Mouse (Mus musculus) testis, postnatal 10 days (tissue): ENCODE measurements around the gene Tia1.
A peak's percentile ranks its signal among the peaks of the same experiment; 100 is the strongest.

Experiments
- DNase-seq: peaks from one replicate; pipeline ENCODE4 v3.0.0; 2021; ENCODE audit warnings: low spot score

The Tia1 gene

GRCm38 (mm10) chr6:86385362-86386104, 18.5 kb upstream of the Tia1 start:
- DNase-seq = no peak

DNA sequence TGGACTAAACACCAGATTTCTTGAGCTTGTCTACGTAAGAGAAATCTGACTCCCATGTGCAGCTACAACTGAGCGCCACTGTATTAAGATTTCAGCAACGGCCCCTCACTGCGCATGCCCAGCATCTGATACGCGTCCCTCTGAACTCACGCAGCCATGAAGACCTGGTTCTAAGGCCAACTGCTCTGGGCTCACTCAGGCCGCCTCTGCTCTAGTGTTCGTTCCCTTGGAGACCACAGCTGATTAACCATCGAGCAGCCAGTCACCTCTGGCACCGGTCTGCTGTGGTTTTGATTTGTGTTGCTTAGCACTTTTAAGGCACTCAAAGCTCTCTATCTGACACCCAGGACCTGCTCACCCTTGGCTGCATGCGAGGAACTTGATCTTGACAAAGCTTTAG, 16.7 kb upstream of the Tia1 start:
- DNase-seq = no peak

GRCm38 (mm10) chr6:86388461-86388860, 15.6 kb upstream of the Tia1 start:
- DNase-seq = no peak

DNA sequence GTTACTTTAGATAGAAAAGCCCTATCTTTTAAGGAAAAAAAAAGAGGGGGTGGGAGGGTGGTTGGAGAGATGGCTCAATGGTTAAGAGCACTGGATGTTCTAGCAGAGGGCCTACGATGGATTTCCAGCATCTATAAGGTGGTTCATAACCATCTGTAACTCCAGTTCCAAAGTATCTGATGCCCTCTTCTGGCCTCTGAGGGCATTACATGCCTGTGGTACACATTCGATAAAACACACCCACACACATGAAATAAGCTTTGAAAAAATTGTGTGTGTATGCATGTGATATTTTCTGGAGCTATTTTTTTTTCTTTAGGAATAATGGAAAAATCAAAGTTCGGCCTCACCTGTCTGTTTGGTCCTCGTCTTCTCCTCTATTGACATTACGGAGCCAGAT, 12.7 kb upstream of the Tia1 start:
- DNase-seq = no peak

- no peak for DNase-seq
These were observed 10.8 kb upstream of the Tia1 start for GRCm38 (mm10) chr6:86393187-86393586.

GRCm38 (mm10) chr6:86394078-86394720, 9.8 kb upstream of the Tia1 start:
- DNase-seq = no peak

- no peak for DNase-seq
These were observed 9.0 kb upstream of the Tia1 start for GRCm38 (mm10) chr6:86395021-86395420.

DNA sequence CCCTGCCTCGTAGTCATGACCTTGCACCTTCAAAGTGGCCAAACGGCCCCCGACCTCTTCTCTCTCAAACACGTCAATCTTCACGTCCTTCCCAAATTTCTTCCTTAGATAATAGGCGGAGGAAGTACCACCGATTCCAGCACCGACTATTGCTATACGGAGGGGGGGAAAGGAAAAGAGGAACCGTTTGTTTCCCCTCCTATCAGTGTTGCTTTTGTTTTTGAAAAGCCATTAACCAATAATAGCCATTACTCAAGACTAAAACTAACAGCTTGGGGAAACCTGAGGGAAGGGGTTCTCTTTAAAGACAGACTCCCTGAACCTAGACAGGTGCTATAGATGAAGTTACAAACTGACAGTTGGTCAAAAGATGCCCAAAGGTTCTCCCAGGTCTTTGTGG, 8.1 kb upstream of the Tia1 start:
- no peak for DNase-seq

- DNase-seq = peak; percentile 95
These were observed 7.3 kb upstream of the Tia1 start, which contains the start of gene Pcyox1 for GRCm38 (mm10) chr6:86396581-86397256. Pcyox1 (minus strand) TSS chr6:86397154.

DNA sequence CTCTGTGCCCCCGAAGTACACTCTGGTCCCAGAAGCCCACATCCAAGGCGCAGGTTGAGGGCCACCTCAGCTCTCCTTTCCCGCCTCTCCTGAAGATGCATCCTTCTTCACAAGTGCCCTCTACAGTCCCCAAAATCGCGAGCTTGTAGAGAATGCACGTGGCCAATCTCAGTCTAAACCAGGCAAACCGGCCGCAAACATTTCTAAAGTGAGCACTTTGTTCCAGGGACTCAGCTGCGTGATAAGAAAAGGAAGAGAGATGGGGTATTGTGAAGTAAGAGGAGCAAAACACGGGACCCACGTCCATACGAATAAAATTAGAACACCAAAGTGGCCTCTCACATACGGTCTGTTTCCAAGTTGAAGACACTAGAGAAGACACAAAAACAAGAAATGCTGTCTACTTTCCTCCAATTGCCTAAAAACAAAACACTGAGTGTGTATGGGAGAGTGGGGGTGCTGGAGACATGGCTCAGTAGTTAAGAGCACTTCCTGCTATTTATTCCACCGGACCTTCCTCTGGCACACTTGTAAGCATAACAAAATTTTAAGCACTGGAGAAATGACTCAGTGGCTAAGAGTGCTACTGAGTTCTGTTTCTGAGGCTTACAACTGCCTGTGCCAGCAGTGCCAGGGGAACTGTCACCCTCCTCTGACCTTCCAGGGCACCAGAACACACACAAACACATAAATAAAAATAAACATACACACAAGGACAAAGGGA, 6.6 kb upstream of the Tia1 start:
- DNase-seq = no peak

GRCm38 (mm10) chr6:86398986-86399385, 5.0 kb upstream of the Tia1 start:
- DNase-seq = no peak

- no peak for DNase-seq
These were observed 4.0 kb upstream of the Tia1 start for GRCm38 (mm10) chr6:86399995-86400394.

GRCm38 (mm10) chr6:86400972-86401371, 3.0 kb upstream of the Tia1 start:
- peak; percentile 76 for DNase-seq

- no peak for DNase-seq
These were observed 1.1 kb upstream of the Tia1 start for GRCm38 (mm10) chr6:86402681-86403607.

DNA sequence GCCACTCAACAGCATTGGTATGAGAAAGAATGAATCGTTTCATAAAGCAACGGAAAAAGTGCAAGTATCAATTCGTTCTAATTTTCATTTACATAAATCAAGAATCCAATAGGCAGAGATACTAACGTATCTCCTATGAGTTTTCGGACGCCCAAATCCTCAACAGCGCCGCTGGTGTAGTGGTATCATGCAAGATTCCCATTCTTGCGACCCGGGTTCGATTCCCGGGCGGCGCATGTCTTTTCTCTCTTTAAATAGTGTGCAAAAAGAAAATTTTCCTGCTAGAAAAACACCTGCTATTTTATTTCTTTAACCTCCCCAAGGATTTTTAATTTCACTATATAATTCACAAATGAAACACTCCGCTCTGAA, 305 bp upstream of the Tia1 start:
- peak; percentile 91 for DNase-seq

DNA sequence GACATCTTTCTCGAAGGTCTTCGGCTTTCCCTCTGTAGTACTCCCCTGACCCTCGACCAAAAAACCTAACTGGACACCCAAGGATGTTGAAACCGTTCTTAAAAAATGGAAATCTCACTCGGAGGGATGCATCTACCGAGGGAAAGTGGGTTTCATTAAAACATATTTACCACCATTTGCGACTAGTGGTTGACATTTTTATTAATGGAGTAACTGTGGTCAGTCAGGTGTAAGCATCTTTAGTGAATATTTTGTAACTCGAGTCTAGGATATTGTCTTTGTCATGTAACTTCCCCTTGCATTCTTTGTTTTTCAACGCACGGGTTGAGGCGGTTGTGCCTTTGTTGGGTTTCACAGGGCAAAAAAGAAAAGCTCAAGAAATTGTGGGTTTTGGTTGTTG, 977 bp downstream of the Tia1 start:
- DNase-seq = no peak

GRCm38 (mm10) chr6:86406306-86406705, 2.3 kb downstream of the Tia1 start:
- no peak for DNase-seq

GRCm38 (mm10) chr6:86418711-86419110, 14.7 kb downstream of the Tia1 start:
- DNase-seq = no peak

- DNase-seq = no peak
These were observed 15.2 kb downstream of the Tia1 start for GRCm38 (mm10) chr6:86419239-86419638.

GRCm38 (mm10) chr6:86420491-86420890, 16.5 kb downstream of the Tia1 start:
- DNase-seq = no peak

DNA sequence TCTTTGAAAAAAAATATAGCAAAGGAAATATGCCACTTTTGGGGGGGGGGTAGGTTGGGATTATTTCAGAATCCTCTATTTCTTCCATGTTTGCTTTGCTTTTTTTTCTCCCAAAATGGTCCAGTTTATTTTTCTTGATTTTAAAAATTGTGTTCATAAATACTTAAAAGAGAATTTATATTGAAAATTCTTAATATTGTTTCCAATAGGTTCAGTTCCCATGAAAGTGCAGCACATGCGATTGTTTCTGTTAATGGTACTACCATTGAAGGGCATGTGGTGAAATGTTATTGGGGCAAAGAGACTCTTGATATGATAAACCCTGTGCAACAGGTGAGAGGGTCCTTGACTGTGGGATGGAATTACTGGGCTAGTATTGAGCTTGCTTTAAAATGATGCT, 22.3 kb downstream of the Tia1 start, which contains the start of gene Gm44790:
Gene Gm44790 (plus strand): TSS at position 301 of the 400 bp plus-strand sequence.
- DNase-seq = no peak
